Mouse (Mus musculus) ovary, postnatal 10 days (tissue): ENCODE results near the gene Trmt2b.
"Not testable (repeated sequence)": the region's sequence is repeated elsewhere in the genome, so short reads cannot be mapped to it uniquely, and the experiment has no call there.

ENCODE experiments used
- DNase-seq: peaks from one replicate; pipeline ENCODE4 v3.0.0; 2022; ENCODE audit warnings: low spot score

The Trmt2b gene

GRCm38 (mm10) chrX:134218161-134218560, 58.6 kb downstream of the Trmt2b start:
- no peak for DNase-seq

- DNase-seq = no peak
These were observed 65.6 kb downstream of the Trmt2b start for GRCm38 (mm10) chrX:134211151-134211642.

- no peak for DNase-seq
These were observed 68.3 kb downstream of the Trmt2b start for GRCm38 (mm10) chrX:134208491-134208890.

GRCm38 (mm10) chrX:134187201-134187600, 89.6 kb downstream of the Trmt2b start, which contains the start of gene Arl13a:
Gene Arl13a, plus strand, starts transcription at chrX:134187501.
- DNase-seq = not testable (repeated sequence)

- DNase-seq = no peak
These were observed 102.1 kb downstream of the Trmt2b start for GRCm38 (mm10) chrX:134174699-134175098.
